Mouse (Mus musculus): ENCODE data around the gene Cdip1. TPM values are rescaled to one million over a fixed set of nuclear protein-coding genes. Genes with fewer than 3 reads are reported as not detected.

Gene Cdip1
- total RNA-seq, 2 experiments from 2014 or later, result 11.1 to 12.2 TPM

GRCm38 (mm10) chr16:4718753-4719518, 71.2 kb downstream of the Cdip1 start, which contains the start of gene Nmral1:
TSS of gene Nmral1 (minus strand) at chr16:4719356.
- ATAC-seq (ENCODE audit: poor library complexity, severe bottlenecking), result peak; percentile 77

- no peak for ATAC-seq (ENCODE audit: poor library complexity, severe bottlenecking)
These were observed 72.2 kb downstream of the Cdip1 start for GRCm38 (mm10) chr16:4717866-4718265.

GRCm38 (mm10) chr16:4713861-4714710, 76.0 kb downstream of the Cdip1 start:
- ATAC-seq (ENCODE audit: poor library complexity, severe bottlenecking), result no peak

GRCm38 (mm10) chr16:4711173-4711572, 78.9 kb downstream of the Cdip1 start:
- no peak for ATAC-seq (ENCODE audit: poor library complexity, severe bottlenecking)

- no peak for ATAC-seq (ENCODE audit: poor library complexity, severe bottlenecking)
These were observed 84.6 kb downstream of the Cdip1 start for GRCm38 (mm10) chr16:4705541-4705940.

- ATAC-seq (ENCODE audit: poor library complexity, severe bottlenecking), result no peak
These were observed 87.4 kb downstream of the Cdip1 start for GRCm38 (mm10) chr16:4702646-4703045.

- ATAC-seq (ENCODE audit: poor library complexity, severe bottlenecking), result no peak
These were observed 88.9 kb downstream of the Cdip1 start for GRCm38 (mm10) chr16:4701211-4701610.

Other genes starting within 250 kb of the Cdip1 start
- gene Srl, start 248.5 kb downstream of the Cdip1 start, total RNA-seq (2015), result 2.9 and 3.1 TPM in 2 replicates
- 1.8 and 10.9 TPM in 2 replicates for gene Srl, start 248.5 kb downstream of the Cdip1 start, total RNA-seq (2017)
- gene Tfap4, start 230.4 kb downstream of the Cdip1 start, total RNA-seq (2015), result 10.1 and 11.1 TPM in 2 replicates
- 12.6 and 12.8 TPM in 2 replicates for gene Tfap4, start 230.4 kb downstream of the Cdip1 start, total RNA-seq (2017)
- 0.80 TPM in 2 replicates for gene Glis2, start 195.6 kb downstream of the Cdip1 start, total RNA-seq (2015)
- gene Glis2, start 195.6 kb downstream of the Cdip1 start, total RNA-seq (2017), result 0.28 and 0.51 TPM in 2 replicates
- gene Pam16, start 165.3 kb downstream of the Cdip1 start, total RNA-seq (2015), result 30.8 and 42.8 TPM in 2 replicates
- 18.1 and 24.3 TPM in 2 replicates for gene Pam16, start 165.3 kb downstream of the Cdip1 start, total RNA-seq (2017)
- not detected in 2 replicates for gene Vasn, start 150.4 kb downstream of the Cdip1 start, total RNA-seq (2015)
- gene Vasn, start 150.4 kb downstream of the Cdip1 start, total RNA-seq (2017), result 0.12 TPM in 1 of 2 replicates, not detected in the other
- gene Dnaja3, start 150.3 kb downstream of the Cdip1 start, total RNA-seq (2015), result 10.1 and 11.9 TPM in 2 replicates
- 26.1 and 27.8 TPM in 2 replicates for gene Dnaja3, start 150.3 kb downstream of the Cdip1 start, total RNA-seq (2017)
- 68.6 and 74.5 TPM in 2 replicates for gene Coro7, start 110.5 kb downstream of the Cdip1 start, total RNA-seq (2015)
- 40.2 and 49.1 TPM in 2 replicates for gene Coro7, start 110.5 kb downstream of the Cdip1 start, total RNA-seq (2017)
- gene Nmral1, start 70.9 kb downstream of the Cdip1 start, total RNA-seq (2015), result 45.6 and 46.1 TPM in 2 replicates
- 43.5 and 47.8 TPM in 2 replicates for gene Nmral1, start 70.9 kb downstream of the Cdip1 start, total RNA-seq (2017)
- 74.5 and 91.4 TPM in 2 replicates for gene Hmox2, start 63.9 kb downstream of the Cdip1 start, total RNA-seq (2015)
- 89.6 and 108 TPM in 2 replicates for gene Hmox2, start 63.9 kb downstream of the Cdip1 start, total RNA-seq (2017)
- not detected in 2 replicates for gene 4930562C15Rik, start 45.1 kb upstream of the Cdip1 start, total RNA-seq (2015)
- not detected in 2 replicates for gene 4930562C15Rik, start 45.1 kb upstream of the Cdip1 start, total RNA-seq (2017)
- gene Ubald1, start 90.0 kb upstream of the Cdip1 start, total RNA-seq (2015), result 32.1 and 34.6 TPM in 2 replicates
- 11.3 and 18.3 TPM in 2 replicates for gene Ubald1, start 90.0 kb upstream of the Cdip1 start, total RNA-seq (2017)
- gene Mgrn1, start 96.0 kb upstream of the Cdip1 start, total RNA-seq (2015), result 30.4 and 33.0 TPM in 2 replicates
- 32.1 and 41.0 TPM in 2 replicates for gene Mgrn1, start 96.0 kb upstream of the Cdip1 start, total RNA-seq (2017)
- 16.7 and 22.9 TPM in 2 replicates for gene Nudt16l1, start 148.5 kb upstream of the Cdip1 start, total RNA-seq (2015)
- gene Nudt16l1, start 148.5 kb upstream of the Cdip1 start, total RNA-seq (2017), result 10.2 and 14.0 TPM in 2 replicates
- 13.7 and 15.0 TPM in 2 replicates for gene Anks3, start 173.9 kb upstream of the Cdip1 start, total RNA-seq (2015)
- 15.6 and 19.0 TPM in 2 replicates for gene Anks3, start 173.9 kb upstream of the Cdip1 start, total RNA-seq (2017)
- not detected in 2 replicates for gene Sept12, start 207.6 kb upstream of the Cdip1 start, total RNA-seq (2015)
- gene Sept12, start 207.6 kb upstream of the Cdip1 start, total RNA-seq (2017), result not detected in 2 replicates
- gene Smim22, start 217.0 kb upstream of the Cdip1 start, total RNA-seq (2015), result not detected in 2 replicates
- not detected in 2 replicates for gene Smim22, start 217.0 kb upstream of the Cdip1 start, total RNA-seq (2017)
- gene Rogdi, start 223.3 kb upstream of the Cdip1 start, total RNA-seq (2015), result 75.8 and 80.5 TPM in 2 replicates
- 28.1 and 38.9 TPM in 2 replicates for gene Rogdi, start 223.3 kb upstream of the Cdip1 start, total RNA-seq (2017)